Mouse (Mus musculus): ENCODE data around the gene Osbpl9. TPM values are rescaled to one million over a fixed set of nuclear protein-coding genes. Genes with fewer than 3 reads are reported as not detected.

Osbpl9 gene
- polyA plus RNA-seq, 1 experiment from 2014 or later = 60.0 TPM

DNA sequence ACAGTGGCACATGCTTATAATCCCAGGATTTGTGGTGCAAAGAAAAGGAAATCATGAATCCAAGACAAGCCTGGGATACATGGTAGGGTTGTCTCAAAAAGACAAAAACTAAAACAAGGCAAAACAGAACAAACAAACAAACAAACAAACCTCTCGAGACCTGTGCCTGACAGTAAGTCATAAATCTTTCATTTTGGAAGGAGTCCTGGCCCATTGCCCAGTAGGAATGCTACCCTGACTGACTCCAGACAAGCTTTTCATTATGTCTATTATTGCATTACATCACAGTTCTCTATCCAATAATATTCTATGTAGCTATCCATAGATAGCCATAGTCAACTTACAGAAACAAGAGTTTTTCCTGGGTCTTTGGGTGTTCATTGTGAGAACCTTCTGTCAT is 86.3 kb downstream of the Osbpl9 start:
- H3K4me3 ChIP-seq (ENCODE audit: low read depth, low read length) = no peak overlapping the region
- TF ChIP-seq CTCF (IDR thresholded peaks at IDR 0.05; ENCODE audit: low read depth) = no peak
- H3K9ac ChIP-seq = no peak overlapping the region
- no peak overlapping the region for H3K4me2 ChIP-seq
- ATAC-seq (ENCODE audit: insufficient read depth) = no peak
- peak; percentile 16 for DNase-seq
- H3K36me3 ChIP-seq (ENCODE audit: insufficient read depth) = no peaks in the 10 kb centered on the region
- no peak overlapping the region for H3K27ac ChIP-seq (ENCODE audit: low read depth)
- WGBS = 18% methylated on average over 1 of the region's 1 CpGs
- no peaks in the 10 kb centered on the region for H3K27me3 ChIP-seq (ENCODE audit: insufficient read depth, low read length)
- H3K9me3 ChIP-seq (ENCODE audit: low read depth, low read length) = no peaks in the 10 kb centered on the region
- peaks cover 12% of the 10 kb centered on the region for H3K4me1 ChIP-seq (ENCODE audit: insufficient read depth)

DNA sequence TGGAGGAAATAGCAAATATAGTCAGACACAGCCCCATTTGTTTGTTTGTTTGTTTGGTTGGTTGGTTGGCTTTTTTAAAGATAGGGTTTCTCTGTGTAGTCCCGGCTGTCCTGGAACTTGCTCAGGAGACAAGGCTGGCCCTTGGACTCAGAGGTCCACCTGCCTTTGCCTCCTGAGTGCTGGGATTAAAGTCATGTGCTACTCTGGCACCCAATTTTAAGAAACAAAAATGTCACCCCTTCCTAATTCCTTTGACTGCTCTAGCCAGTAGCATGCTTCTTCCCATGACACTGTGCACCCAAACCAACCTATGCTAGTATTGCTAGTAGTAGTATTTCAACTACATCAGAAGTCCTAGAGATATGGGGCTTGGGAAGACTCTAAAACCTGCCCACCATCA is 87.8 kb downstream of the Osbpl9 start:
- ATAC-seq (ENCODE audit: insufficient read depth) = no peak
- WGBS = 84% methylated on average over 1 of the region's 1 CpGs
- Histone ChIP-seq H3K27me3 (ENCODE audit: insufficient read depth, low read length) (no peaks in the 10 kb centered on the region), H3K4me3 (ENCODE audit: low read depth, low read length) (no peak overlapping the region), H3K4me1 (ENCODE audit: insufficient read depth) (peaks cover 12% of the 10 kb centered on the region), H3K9me3 (ENCODE audit: low read depth, low read length) (no peaks in the 10 kb centered on the region), H3K9ac (no peak overlapping the region), H3K27ac (ENCODE audit: low read depth) (no peak overlapping the region), H3K36me3 (ENCODE audit: insufficient read depth) (no peaks in the 10 kb centered on the region), H3K4me2 (no peak overlapping the region)
- no peak for TF ChIP-seq CTCF (IDR thresholded peaks at IDR 0.05; ENCODE audit: low read depth)
- no peak for DNase-seq

DNA sequence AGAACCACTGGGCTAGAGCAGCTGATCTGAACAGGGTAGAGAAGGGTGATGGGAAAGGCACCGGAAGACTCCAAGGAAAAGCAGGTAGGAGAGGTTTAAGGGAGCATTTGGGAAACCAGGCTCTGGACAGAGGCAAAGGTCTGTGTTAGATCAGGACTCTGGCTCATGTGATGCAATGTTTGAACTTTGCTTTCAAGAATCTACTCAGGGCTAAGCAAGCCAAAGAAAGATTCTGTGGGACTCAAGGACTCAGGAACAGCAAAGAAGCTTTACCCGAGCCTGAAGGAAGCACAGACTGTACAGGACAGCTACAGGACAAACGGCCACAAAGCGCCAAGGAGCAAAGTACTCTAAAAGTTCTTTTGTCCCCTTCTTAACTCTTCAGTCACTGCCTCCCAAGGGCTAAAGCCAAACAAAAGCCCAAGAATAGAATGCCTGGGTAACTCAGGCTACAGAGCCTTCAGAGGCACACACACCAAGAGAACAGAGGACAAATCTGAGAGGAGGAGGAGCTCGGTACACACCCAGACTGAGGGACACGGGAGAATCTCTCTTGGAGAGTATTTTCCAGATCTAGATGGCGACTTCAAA is 89.1 kb downstream of the Osbpl9 start:
- WGBS = 57% methylated on average over 7 of the region's 7 CpGs
- no peaks in the 10 kb centered on the region for H3K9me3 ChIP-seq (ENCODE audit: low read depth, low read length)
- no peak for ATAC-seq (ENCODE audit: insufficient read depth)
- no peak overlapping the region for H3K4me2 ChIP-seq
- no peaks in the 10 kb centered on the region for H3K36me3 ChIP-seq (ENCODE audit: insufficient read depth)
- peaks cover 7% of the 10 kb centered on the region for H3K4me1 ChIP-seq (ENCODE audit: insufficient read depth)
- H3K9ac ChIP-seq = no peak overlapping the region
- DNase-seq = no peak
- no peaks in the 10 kb centered on the region for H3K27me3 ChIP-seq (ENCODE audit: insufficient read depth, low read length)
- H3K27ac ChIP-seq (ENCODE audit: low read depth) = 0 out of 2 replicates have a peak overlapping the region, but pooled peaks have one; percentile 32
- no peak for TF ChIP-seq CTCF (IDR thresholded peaks at IDR 0.05; ENCODE audit: low read depth)
- no peak overlapping the region for H3K4me3 ChIP-seq (ENCODE audit: low read depth, low read length)

DNA sequence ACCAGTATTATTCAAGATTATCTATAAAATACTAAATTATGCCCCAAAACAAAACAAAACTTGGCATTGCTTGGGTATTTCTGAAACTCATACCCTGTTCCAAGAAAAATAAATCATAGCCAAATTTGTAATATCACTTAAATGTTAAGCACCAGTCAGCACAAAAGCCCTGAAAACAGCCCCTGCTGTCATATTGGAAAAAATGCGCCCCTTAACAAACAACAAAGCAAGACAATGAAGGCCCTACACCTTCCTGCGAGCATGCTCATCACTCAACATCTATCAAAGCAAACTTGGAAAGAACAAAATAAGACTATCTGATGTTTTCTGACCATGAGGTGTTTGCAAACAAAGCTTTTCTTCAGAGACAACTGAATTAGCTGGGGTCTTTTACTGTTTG is 91.1 kb downstream of the Osbpl9 start:
- no peak for TF ChIP-seq CTCF (IDR thresholded peaks at IDR 0.05; ENCODE audit: low read depth)
- DNase-seq = no peak
- no peaks in the 10 kb centered on the region for H3K9me3 ChIP-seq (ENCODE audit: low read depth, low read length)
- no peak overlapping the region for H3K4me2 ChIP-seq
- WGBS = 73% methylated on average over 2 of the region's 2 CpGs
- H3K27ac ChIP-seq (ENCODE audit: low read depth) = no peak overlapping the region
- ATAC-seq (ENCODE audit: insufficient read depth) = no peak
- H3K27me3 ChIP-seq (ENCODE audit: insufficient read depth, low read length) = no peaks in the 10 kb centered on the region
- H3K4me3 ChIP-seq (ENCODE audit: low read depth, low read length) = no peak overlapping the region
- H3K9ac ChIP-seq = no peak overlapping the region
- H3K36me3 ChIP-seq (ENCODE audit: insufficient read depth) = no peaks in the 10 kb centered on the region
- H3K4me1 ChIP-seq (ENCODE audit: insufficient read depth) = 0 out of 2 replicates have a peak, but pooled peaks cover 2% of the 10 kb centered on the region

DNA sequence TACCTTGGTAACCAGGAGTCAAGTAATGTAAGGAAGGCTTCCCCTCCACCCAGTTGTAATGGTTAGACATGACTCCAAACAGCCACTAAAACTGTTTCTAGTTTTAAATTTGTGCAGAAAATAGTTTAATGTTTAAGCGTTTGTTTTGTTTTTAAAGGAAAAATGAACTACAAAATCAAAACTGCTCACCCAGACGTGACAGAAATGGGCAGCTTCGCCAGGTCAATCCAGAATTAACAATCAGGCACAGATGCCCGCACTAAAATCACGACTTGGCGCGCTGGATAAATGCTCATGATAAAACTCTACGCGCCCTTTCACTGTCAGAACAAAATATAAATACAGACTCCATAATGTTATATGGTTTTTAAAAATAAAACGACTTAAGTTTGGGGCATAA is 92.4 kb downstream of the Osbpl9 start:
- H3K9ac ChIP-seq = no peak overlapping the region
- TF ChIP-seq CTCF (IDR thresholded peaks at IDR 0.05; ENCODE audit: low read depth) = no peak
- no peak overlapping the region for H3K4me2 ChIP-seq
- no peaks in the 10 kb centered on the region for H3K36me3 ChIP-seq (ENCODE audit: insufficient read depth)
- 86% methylated on average over 10 of the region's 10 CpGs for WGBS
- no peaks in the 10 kb centered on the region for H3K27me3 ChIP-seq (ENCODE audit: insufficient read depth, low read length)
- no peak for DNase-seq
- no peaks in the 10 kb centered on the region for H3K9me3 ChIP-seq (ENCODE audit: low read depth, low read length)
- no peak overlapping the region for H3K4me3 ChIP-seq (ENCODE audit: low read depth, low read length)
- no peak for ATAC-seq (ENCODE audit: insufficient read depth)
- H3K27ac ChIP-seq (ENCODE audit: low read depth) = no peak overlapping the region
- 0 out of 2 replicates have a peak, but pooled peaks cover 3% of the 10 kb centered on the region for H3K4me1 ChIP-seq (ENCODE audit: insufficient read depth)

DNA sequence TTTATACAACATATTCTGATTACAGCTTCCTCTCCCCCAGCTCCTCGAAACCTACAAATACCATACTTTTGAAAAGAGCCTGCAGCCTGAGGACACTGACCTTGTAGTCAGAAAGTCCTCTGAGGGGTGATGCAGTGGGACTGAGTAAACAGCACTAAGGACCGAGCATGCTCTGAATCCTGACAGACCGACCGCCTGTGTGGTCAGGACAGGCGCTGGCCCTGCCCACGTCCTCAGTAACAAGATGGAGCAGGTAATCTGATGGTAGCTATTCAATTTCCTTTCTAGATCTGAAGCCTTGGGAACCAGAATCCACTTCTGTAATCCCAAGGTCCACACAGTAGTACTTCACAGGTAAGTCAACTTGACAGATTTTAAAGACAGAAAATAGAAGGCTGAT is 93.1 kb downstream of the Osbpl9 start:
- Histone ChIP-seq H3K9ac (no peak overlapping the region), H3K4me2 (no peak overlapping the region), H3K4me1 (ENCODE audit: insufficient read depth) (0 out of 2 replicates have a peak, but pooled peaks cover 3% of the 10 kb centered on the region), H3K27ac (ENCODE audit: low read depth) (no peak overlapping the region), H3K36me3 (ENCODE audit: insufficient read depth) (no peaks in the 10 kb centered on the region), H3K27me3 (ENCODE audit: insufficient read depth, low read length) (no peaks in the 10 kb centered on the region), H3K9me3 (ENCODE audit: low read depth, low read length) (no peaks in the 10 kb centered on the region), H3K4me3 (ENCODE audit: low read depth, low read length) (no peak overlapping the region)
- TF ChIP-seq CTCF (IDR thresholded peaks at IDR 0.05; ENCODE audit: low read depth) = no peak
- WGBS = 72% methylated on average over 6 of the region's 6 CpGs
- no peak for ATAC-seq (ENCODE audit: insufficient read depth)
- no peak for DNase-seq

DNA sequence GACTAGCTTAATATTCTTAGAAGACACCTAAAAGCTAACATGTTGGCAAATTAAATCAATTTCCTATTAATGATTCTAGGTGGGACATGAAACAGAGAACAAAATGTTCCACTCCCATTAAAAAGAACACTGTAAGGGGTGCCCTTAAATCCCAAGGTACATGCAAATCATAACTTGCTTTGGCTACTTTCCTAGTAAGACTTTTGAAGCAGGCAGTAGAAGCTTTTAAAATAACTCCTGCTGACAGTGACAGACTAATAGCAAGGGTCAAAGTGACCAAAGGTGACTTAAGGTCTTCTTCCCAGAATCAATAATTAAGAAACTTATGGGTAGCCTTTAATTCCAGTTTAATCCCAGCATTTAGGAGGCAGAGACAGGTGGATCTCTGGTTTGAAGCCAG is 95.5 kb downstream of the Osbpl9 start:
- DNase-seq = no peak
- Histone ChIP-seq H3K27ac (ENCODE audit: low read depth) (no peak overlapping the region), H3K9me3 (ENCODE audit: low read depth, low read length) (no peaks in the 10 kb centered on the region), H3K27me3 (ENCODE audit: insufficient read depth, low read length) (no peaks in the 10 kb centered on the region), H3K4me2 (no peak overlapping the region), H3K4me1 (ENCODE audit: insufficient read depth) (0 out of 2 replicates have a peak, but pooled peaks cover 3% of the 10 kb centered on the region), H3K4me3 (ENCODE audit: low read depth, low read length) (no peak overlapping the region), H3K36me3 (ENCODE audit: insufficient read depth) (0 out of 2 replicates have a peak, but pooled peaks cover under 1% of the 10 kb centered on the region), H3K9ac (no peak overlapping the region)
- ATAC-seq (ENCODE audit: insufficient read depth) = no peak
- no peak for TF ChIP-seq CTCF (IDR thresholded peaks at IDR 0.05; ENCODE audit: low read depth)
